Mouse (Mus musculus) monocyte, adult 2 months (primary cell): ENCODE measurements around the gene Tmem80.

ENCODE experiments used
- DNase-seq, 2 experiments: peaks; one replicate each; pipeline ENCODE4 v3.0.0; 2022; ENCODE audit warnings: low spot score in 2 of 2, low read depth in 1 of 2

Gene Tmem80

DNA sequence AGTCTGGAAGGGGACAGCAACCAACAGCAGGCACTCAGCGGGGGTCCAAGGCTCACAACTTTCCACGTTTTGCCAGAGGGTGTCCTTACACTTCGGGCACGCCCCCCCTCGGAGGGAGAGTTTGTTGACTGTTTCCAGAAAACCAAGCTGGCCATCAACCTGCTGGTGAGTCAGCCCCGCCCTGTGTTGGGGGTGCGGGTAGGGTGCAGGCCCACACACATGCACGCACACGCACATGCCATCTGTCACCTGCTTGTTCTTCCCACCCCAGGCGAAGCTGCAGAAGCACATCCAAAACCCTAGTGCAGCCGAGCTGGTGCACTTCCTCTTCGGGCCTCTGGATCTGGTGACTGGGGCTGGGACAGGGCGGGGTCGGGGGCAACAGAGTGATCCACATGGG is 29.4 kb downstream of the Tmem80 start:
- DNase-seq = no peak

DNA sequence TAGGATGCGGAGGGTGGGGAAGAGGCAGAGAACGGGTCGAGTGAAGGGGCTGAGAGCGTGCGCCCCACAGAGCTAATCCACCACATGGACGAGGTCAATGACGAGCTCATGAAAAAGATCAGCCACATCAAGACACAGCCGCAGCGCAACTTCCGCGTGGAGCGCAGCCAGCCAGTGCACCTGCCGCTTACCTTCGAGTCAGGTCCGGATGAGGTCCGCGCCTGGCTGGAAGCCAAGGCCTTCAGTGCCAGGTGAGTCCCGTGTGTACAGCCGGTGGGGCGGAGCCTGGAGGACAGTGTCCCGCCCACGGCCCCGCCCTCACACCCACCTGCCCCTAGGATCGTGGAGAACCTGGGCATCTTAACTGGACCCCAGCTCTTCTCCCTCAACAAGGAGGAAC is 34.0 kb downstream of the Tmem80 start:
- no peak for DNase-seq

DNA sequence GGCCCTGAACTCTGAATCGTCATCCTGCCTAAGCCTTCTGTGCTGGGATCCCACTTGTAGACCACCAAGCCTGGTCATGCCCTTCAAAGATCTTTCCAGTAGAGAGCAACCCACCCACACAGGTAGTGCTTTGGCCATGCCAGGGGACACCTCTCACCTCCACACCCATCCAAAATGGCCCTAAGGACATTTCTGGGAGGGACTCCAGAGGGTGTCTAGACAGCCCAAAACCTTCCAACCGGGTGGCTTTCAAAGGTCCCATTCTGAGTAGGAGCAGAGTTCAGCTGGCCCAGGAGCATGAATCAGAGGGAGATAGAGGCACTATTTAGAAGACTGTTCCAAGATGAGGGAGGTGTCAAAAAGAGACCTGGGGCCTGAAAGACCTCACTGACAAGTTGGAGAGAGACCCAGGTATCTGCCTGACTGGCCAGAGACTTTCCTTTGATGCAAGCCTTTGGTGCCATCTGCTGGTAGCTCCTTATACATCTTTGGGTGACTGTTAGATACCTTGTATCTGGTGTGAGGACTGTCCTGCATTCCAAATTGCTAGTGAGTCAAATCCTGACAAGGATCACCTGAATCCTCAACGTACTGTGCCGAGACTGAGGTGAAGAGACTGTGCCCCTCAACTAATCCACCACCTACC is 35.7 kb downstream of the Tmem80 start:
- DNase-seq = peak in 1 of 2 experiments; percentile 19

DNA sequence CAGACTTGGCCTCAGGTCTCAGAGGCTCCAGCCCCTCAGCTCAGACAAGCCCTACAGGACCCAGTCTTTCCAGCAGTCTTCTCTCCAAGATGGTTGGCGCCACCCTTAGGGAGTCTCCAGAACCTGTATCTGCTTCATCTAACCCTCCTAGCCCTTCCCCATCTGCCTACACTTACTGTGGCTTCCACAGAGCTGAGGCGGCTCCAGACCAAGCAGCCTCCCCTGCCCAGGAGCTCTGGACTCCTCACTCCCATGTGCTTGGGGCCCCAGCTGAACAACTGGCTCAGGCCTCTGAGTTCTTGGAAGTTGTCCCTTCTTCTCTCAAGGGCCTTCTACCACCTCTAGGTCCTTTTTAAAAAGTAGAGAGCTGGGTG is 36.2 kb downstream of the Tmem80 start:
- no peak for DNase-seq

DNA sequence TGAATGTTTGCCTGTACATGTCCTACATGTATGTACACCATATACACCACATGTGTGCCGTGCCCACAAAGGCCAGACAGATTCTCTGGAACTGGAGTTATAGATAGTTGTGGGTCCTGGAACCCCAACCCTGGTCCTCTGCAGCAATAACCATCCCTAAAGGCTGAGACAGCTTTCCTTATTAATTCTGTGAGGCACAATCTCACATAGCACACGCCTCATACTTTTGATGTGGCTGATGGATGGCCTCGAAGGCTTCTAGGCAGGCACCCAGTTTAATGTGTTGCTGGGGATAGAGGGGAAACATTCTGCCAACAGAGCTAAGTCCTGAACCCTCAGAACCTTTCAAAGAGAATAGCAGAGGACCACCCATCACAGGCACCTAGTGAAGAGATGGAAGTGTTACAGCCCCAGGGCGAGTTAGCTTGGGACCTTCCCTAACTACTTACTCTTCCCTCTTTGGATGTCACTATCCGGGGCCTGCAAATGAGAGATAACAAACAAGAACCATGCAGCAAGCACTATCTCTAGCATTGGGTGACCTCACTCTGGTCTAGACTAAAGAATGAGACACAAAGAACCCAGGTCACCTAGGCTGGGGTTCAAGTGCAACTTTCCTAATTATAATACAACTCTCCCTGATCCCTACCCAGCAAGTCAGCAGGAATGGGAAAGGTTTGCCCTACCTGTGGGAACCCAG is 37.0 kb downstream of the Tmem80 start:
- no peak for DNase-seq

DNA sequence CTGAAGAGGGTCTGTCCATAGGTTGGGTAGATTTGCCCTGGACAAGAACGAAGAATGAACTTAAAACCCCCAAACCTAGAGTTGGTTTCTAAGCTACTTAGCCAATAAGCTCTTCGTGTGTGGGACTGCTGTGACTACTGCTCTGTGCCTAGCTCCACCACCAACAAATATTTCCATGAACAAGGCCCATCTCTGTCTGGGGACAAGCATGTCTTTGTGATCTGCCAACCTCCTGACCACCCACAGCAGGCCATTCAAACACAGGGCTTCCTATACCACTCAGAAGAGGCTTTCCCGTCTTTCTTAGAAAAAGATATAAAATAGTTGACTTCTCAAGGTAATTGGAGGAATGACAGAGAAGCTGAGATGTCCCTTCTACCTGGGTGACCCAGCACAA is 37.5 kb downstream of the Tmem80 start:
- no peak for DNase-seq

DNA sequence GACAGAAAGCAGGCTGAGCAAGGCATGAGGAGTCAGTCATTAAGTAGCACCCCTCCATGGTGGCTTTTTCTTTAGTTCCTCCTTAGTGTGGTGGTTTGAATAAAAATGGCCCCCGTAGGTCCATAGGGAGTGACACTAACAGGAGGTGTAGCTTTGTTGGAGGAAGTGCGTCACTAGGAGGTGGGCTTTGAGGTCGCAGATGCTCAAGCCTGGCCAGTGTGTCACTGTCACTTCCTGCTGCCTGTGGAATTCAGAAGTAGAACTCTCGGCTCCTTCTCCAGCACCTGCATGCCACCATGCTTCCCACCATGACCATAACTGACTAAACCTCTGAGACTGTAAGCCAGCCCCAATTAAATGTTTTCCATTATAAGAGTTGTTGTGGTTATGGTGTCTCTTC is 39.8 kb downstream of the Tmem80 start:
- DNase-seq = no peak

DNA sequence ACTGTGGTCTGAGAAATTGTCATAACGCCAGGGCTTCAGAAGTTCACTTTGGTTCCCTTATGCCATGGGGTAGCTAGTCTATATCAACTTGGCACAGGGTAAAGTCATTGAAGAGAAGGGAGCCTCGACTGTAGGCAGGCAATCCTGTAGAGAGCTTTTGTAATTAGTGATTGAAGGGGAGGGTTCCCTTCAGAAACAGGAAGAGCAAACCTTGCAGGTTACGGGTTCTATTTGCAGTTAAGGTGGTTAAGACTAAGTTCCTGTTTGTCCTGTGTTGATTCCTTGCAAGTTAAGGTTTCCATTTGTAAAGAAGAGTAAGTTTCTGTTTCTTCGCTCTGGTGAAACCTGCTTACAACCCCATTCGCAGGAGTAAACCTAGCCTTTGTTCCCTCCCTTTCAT is 42.4 kb downstream of the Tmem80 start:
- DNase-seq = no peak

DNA sequence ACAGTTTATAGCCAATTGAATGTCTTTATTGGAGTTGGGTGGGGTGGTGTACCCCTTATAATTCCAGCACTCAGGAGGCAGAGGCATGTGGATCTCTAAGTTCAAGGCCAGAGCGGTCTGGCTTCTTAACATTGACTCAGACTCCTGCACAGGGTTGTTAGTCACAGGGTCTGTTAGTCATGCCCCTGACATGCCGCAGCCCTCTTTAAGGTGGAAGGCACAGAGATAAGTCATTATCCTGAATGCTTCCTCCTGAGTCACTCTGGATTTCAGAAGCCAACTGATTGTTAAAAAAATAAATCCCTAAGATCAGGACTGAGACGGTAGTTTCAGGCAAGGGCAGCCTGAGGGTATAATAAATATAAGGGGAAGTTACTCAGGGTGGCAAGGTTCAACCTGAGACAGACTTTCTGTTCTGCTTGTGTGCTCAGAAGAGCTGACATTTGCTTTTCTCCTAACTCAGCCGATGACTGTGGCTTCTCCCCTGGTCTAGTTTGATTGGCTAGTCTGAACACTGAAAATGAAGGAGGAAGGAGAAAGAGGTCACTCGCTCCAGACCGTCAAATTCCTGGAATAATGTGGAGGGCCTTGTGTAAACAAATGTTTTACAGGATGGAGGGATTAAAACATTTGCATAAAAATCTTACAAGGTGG is 44.5 kb downstream of the Tmem80 start:
- no peak for DNase-seq

DNA sequence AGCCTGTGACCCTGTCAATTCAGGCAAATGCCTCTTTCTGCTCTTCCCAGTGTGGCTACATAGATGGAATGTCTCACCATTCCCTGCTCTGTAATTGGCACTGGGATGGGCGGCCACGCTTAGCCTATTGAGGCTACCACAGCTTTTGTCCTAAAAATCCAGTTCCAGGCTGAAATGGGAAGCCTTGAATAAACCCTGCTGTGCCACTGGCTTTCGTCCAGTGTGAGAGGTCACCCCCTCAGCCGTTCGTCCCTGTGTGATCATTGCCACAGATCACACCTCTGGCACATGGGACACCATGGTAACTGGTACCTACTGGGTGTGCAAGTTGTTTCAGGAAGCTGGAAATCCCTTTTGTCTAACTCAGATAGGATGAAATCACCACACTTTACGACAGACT is 46.1 kb downstream of the Tmem80 start:
- DNase-seq = no peak

DNA sequence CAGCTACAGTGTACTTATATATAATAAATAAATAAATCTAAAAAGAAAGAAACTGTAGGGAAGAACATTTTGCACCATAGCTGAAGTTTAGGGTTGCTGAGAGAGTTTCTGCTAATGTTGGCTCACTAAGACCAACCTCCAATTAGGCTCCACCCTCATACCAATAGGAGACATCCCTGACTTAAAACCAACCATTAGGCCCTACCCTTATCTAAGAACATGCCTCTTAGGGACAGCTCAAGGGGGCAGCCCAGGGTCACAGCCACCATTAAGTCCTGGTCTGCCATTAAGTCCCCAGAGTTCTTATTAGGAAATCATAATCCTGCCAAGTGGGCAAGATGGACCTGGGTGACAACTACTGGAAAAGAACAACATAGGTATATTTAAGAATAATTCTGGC is 46.9 kb downstream of the Tmem80 start:
- no peak for DNase-seq

DNA sequence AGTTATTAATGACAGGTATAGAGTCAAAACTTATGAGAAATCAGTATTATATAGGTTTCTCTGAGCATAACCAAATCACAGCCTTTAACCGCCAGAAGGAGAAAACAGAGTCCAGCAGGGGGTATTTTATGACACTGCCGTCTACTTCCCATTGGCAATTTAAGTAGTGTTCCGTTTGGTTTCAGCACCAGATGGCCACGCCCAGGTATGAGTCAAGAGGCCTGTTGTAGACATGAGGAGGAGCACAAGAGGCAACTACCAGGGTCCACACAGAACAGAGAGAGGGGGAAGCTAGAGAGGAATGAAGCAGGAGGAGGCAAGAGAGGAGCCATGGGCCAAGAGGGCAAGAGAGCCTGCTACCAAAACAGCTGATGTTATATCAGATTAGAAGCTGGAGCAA is 52.0 kb downstream of the Tmem80 start:
- peak; percentile 52 to 67 for DNase-seq

DNA sequence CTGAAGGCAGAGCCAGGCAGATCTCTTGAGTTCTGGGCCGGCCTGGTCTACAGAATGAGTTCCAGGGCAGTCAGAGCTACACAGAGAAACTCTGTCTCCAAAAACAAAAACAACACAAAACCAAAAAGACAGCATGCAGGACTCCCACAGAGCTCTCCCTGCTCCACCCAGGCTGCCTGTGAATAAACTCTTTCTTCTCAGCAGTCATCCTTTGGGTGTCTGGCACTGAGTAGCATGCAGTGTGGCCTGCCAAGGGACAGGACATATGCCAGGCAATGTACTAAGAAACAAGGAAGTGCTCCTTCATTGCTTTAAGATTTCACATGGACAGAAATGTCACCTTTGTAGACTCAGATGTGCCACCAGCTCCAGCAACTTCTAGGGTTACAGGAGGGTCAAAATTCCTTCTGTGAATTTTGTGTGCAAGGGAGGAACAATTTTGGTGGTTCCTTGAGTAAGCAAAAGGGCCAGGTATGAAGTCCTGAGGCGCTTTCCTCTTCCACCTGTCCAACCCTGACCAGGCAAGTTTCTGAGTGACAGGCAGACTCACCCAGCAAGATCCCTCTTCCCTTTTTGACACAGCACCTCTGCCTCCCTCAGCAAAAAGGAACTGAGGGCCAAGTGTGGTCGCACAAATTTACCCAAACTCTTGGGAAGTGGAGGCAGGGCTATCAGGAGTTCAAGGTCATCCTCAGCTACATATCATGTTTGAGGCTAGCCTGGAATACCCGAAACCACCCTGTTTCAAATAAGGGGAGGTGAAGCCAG is 53.7 kb downstream of the Tmem80 start:
- no peak for DNase-seq
